Mouse (Mus musculus): ENCODE data around the gene Gprc5b. TPM values are rescaled to one million over a fixed set of nuclear protein-coding genes. Genes with fewer than 3 reads are reported as not detected.

The Gprc5b gene
- polyA plus RNA-seq, 1 experiment from 2014 or later: 9.5 TPM

DNA sequence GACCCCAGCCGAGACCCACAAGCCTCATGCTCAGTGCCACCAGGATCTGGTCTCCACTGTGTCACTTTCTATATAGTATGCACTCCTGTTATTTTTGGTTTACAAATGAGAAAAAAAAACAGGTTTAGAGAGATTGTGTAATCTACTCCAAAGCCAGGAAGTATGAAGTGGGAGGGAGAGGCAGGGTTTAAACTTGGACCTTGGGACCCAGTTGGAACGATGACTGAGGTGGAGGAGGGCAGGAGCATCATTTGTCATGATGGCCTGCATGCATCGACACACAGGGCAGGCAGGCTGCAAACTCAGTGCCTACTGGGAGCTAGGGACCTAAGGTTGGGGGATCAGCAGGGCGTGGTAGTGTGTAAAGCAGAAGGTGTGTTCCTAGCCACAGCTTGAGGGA lies 12.4 kb downstream of the Gprc5b start:
- Histone ChIP-seq H3K4me3 (ENCODE audit: low read depth, low read length) (no peak overlapping the region), H3K27ac (replicated peaks; ENCODE audit: low read depth, low read length) (no peak overlapping the region), H3K9ac (ENCODE audit: low read length) (no peak overlapping the region), H3K27me3 (ENCODE audit: control insufficient read depth, insufficient read depth, low read length) (no peaks in the 10 kb centered on the region), H3K4me1 (ENCODE audit: control insufficient read depth, insufficient read depth, low read length) (no peaks in the 10 kb centered on the region), H3K4me2 (ENCODE audit: low read depth, severe bottlenecking) (no peak overlapping the region), H3K9me3 (ENCODE audit: control insufficient read depth, low read length) (no peaks in the 10 kb centered on the region), H3K36me3 (ENCODE audit: control insufficient read depth, insufficient read depth, low read length) (peaks cover 2% of the 10 kb centered on the region; the same call in 1 of the 2 replicates)
- DNase-seq (ENCODE audit: low spot score) (no peak), ATAC-seq (ENCODE audit: insufficient number of reproducible peaks, low FRiP score, low TSS enrichment, low read depth) (no peak)
- WGBS: 83% methylated on average over 4 of the region's 4 CpGs

- 96% methylated on average over 5 of the region's 5 CpGs for WGBS
- no peak for DNase-seq (ENCODE audit: low spot score)
- no peaks in the 10 kb centered on the region for H3K27me3 ChIP-seq (ENCODE audit: control insufficient read depth, insufficient read depth, low read length)
- H3K27ac ChIP-seq (replicated peaks; ENCODE audit: low read depth, low read length): no peak overlapping the region
- no peaks in the 10 kb centered on the region for H3K4me1 ChIP-seq (ENCODE audit: control insufficient read depth, insufficient read depth, low read length)
- H3K36me3 ChIP-seq (ENCODE audit: control insufficient read depth, insufficient read depth, low read length): peaks cover 2% of the 10 kb centered on the region; the same call in 1 of the 2 replicates
- H3K4me3 ChIP-seq (ENCODE audit: low read depth, low read length): no peak overlapping the region
- H3K4me2 ChIP-seq (ENCODE audit: low read depth, severe bottlenecking): no peak overlapping the region
- no peak for ATAC-seq (ENCODE audit: insufficient number of reproducible peaks, low FRiP score, low TSS enrichment, low read depth)
- no peak overlapping the region for H3K9ac ChIP-seq (ENCODE audit: low read length)
- H3K9me3 ChIP-seq (ENCODE audit: control insufficient read depth, low read length): no peaks in the 10 kb centered on the region
These were observed 13.2 kb downstream of the Gprc5b start for GRCm38 (mm10) chr7:118981831-118982230.

DNA sequence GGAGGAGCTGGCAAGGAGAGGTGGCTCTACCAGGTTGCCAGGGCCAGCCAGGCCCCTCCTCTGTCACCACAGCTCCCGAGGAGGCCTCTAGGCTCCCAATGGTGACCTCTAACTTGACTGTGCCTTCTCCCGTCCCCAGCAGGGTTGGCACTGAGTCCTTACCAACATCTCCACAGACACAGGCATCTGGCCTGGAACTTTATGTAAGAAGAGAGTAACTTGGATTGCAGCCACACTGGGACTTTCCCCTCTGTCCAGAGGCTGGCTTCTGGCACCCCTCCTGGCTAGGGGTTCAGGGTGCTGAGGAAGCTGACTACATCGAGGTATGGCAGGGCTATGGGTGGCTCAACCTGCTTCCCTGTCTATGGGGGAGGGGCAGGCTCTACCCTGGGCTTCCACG lies 13.7 kb downstream of the Gprc5b start:
- Histone ChIP-seq H3K27me3 (ENCODE audit: control insufficient read depth, insufficient read depth, low read length) (no peaks in the 10 kb centered on the region), H3K4me3 (ENCODE audit: low read depth, low read length) (no peak overlapping the region), H3K4me2 (ENCODE audit: low read depth, severe bottlenecking) (no peak overlapping the region), H3K9me3 (ENCODE audit: control insufficient read depth, low read length) (no peaks in the 10 kb centered on the region), H3K27ac (replicated peaks; ENCODE audit: low read depth, low read length) (no peak overlapping the region), H3K4me1 (ENCODE audit: control insufficient read depth, insufficient read depth, low read length) (no peaks in the 10 kb centered on the region), H3K9ac (ENCODE audit: low read length) (no peak overlapping the region), H3K36me3 (ENCODE audit: control insufficient read depth, insufficient read depth, low read length) (peaks cover 2% of the 10 kb centered on the region; the same call in 1 of the 2 replicates)
- WGBS: 77% methylated on average over 4 of the region's 4 CpGs
- ATAC-seq (ENCODE audit: insufficient number of reproducible peaks, low FRiP score, low TSS enrichment, low read depth) (no peak), DNase-seq (ENCODE audit: low spot score) (no peak)

- ATAC-seq (ENCODE audit: insufficient number of reproducible peaks, low FRiP score, low TSS enrichment, low read depth) (no peak), DNase-seq (ENCODE audit: low spot score) (no peak)
- H3K27me3 ChIP-seq (ENCODE audit: control insufficient read depth, insufficient read depth, low read length): no peaks in the 10 kb centered on the region
- no peak overlapping the region for H3K4me3 ChIP-seq (ENCODE audit: low read depth, low read length)
- H3K27ac ChIP-seq (replicated peaks; ENCODE audit: low read depth, low read length): no peak overlapping the region
- H3K9me3 ChIP-seq (ENCODE audit: control insufficient read depth, low read length): no peaks in the 10 kb centered on the region
- no peak overlapping the region for H3K4me2 ChIP-seq (ENCODE audit: low read depth, severe bottlenecking)
- H3K4me1 ChIP-seq (ENCODE audit: control insufficient read depth, insufficient read depth, low read length): no peaks in the 10 kb centered on the region
- peaks cover 2% of the 10 kb centered on the region; the same call in 1 of the 2 replicates for H3K36me3 ChIP-seq (ENCODE audit: control insufficient read depth, insufficient read depth, low read length)
- no peak overlapping the region for H3K9ac ChIP-seq (ENCODE audit: low read length)
- WGBS: 87% methylated on average over 9 of the region's 9 CpGs
These were observed 15.3 kb downstream of the Gprc5b start for GRCm38 (mm10) chr7:118979708-118980107.

DNA sequence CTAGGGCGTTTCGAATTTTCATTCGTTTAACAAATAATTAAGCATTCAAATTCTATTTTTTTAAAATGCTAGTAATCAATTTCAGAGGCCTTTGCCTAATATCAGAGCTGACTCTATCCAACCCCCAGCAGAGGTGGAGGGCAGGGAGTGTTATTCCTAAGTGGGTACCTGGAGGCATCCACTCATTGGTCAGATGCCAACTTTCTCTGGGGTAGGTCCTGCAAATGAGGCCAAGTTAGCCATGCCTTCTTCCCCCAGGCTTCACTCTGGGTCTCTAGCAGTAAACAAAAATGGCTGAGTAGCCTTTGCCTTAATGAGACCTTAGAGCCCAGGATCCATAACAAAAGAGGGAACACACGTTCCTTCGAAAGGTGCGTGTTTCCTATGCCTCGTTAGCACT lies 15.9 kb downstream of the Gprc5b start:
- Histone ChIP-seq H3K4me2 (ENCODE audit: low read depth, severe bottlenecking) (no peak overlapping the region), H3K36me3 (ENCODE audit: control insufficient read depth, insufficient read depth, low read length) (peaks cover 2% of the 10 kb centered on the region; the same call in 1 of the 2 replicates), H3K9ac (ENCODE audit: low read length) (no peak overlapping the region), H3K27me3 (ENCODE audit: control insufficient read depth, insufficient read depth, low read length) (no peaks in the 10 kb centered on the region), H3K4me3 (ENCODE audit: low read depth, low read length) (no peak overlapping the region), H3K9me3 (ENCODE audit: control insufficient read depth, low read length) (no peaks in the 10 kb centered on the region), H3K27ac (replicated peaks; ENCODE audit: low read depth, low read length) (no peak overlapping the region), H3K4me1 (ENCODE audit: control insufficient read depth, insufficient read depth, low read length) (no peaks in the 10 kb centered on the region)
- DNase-seq (ENCODE audit: low spot score): no peak
- 83% methylated on average over 7 of the region's 7 CpGs for WGBS
- no peak for ATAC-seq (ENCODE audit: insufficient number of reproducible peaks, low FRiP score, low TSS enrichment, low read depth)

GRCm38 (mm10) chr7:118977167-118977543 lies 17.9 kb downstream of the Gprc5b start:
- Histone ChIP-seq H3K4me2 (ENCODE audit: low read depth, severe bottlenecking) (no peak overlapping the region), H3K4me1 (ENCODE audit: control insufficient read depth, insufficient read depth, low read length) (no peaks in the 10 kb centered on the region), H3K27ac (replicated peaks; ENCODE audit: low read depth, low read length) (no peak overlapping the region), H3K27me3 (ENCODE audit: control insufficient read depth, insufficient read depth, low read length) (no peaks in the 10 kb centered on the region), H3K4me3 (ENCODE audit: low read depth, low read length) (no peak overlapping the region), H3K9ac (ENCODE audit: low read length) (no peak overlapping the region), H3K9me3 (ENCODE audit: control insufficient read depth, low read length) (no peaks in the 10 kb centered on the region), H3K36me3 (ENCODE audit: control insufficient read depth, insufficient read depth, low read length) (no peaks in the 10 kb centered on the region)
- DNase-seq (ENCODE audit: low spot score) (no peak), ATAC-seq (ENCODE audit: insufficient number of reproducible peaks, low FRiP score, low TSS enrichment, low read depth) (no peak)
- 86% methylated on average over 10 of the region's 10 CpGs for WGBS

- Histone ChIP-seq H3K27me3 (ENCODE audit: control insufficient read depth, insufficient read depth, low read length) (no peaks in the 10 kb centered on the region), H3K4me3 (ENCODE audit: low read depth, low read length) (no peak overlapping the region), H3K4me2 (ENCODE audit: low read depth, severe bottlenecking) (no peak overlapping the region), H3K9ac (ENCODE audit: low read length) (no peak overlapping the region), H3K36me3 (ENCODE audit: control insufficient read depth, insufficient read depth, low read length) (no peaks in the 10 kb centered on the region), H3K27ac (replicated peaks; ENCODE audit: low read depth, low read length) (no peak overlapping the region), H3K4me1 (ENCODE audit: control insufficient read depth, insufficient read depth, low read length) (no peaks in the 10 kb centered on the region), H3K9me3 (ENCODE audit: control insufficient read depth, low read length) (no peaks in the 10 kb centered on the region)
- 49% methylated on average over 14 of the region's 14 CpGs for WGBS
- peak; percentile 28; the same call in 1 of the 2 replicates for ATAC-seq (ENCODE audit: insufficient number of reproducible peaks, low FRiP score, low TSS enrichment, low read depth)
- DNase-seq (ENCODE audit: low spot score): no peak
These were observed 18.4 kb downstream of the Gprc5b start for GRCm38 (mm10) chr7:118976414-118977166.

DNA sequence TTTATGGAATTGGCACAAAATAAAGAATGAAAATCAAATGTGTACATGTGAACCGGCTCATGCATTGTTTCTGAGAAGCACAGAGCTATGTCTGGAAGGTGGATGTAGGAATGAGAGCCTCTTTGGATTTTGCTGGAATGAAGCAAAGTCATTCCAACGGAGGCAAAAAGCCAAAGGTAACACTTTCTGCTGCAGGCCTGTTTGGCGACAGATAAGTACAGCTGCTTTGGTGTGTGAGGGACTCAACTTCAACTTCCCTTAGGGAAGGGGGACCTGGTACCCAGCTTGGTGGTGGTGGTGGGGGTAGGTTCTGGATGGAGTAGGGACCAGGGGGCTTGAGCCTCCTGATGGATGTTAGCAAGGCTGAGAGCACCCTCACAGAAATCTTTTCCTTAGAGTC lies 19.2 kb downstream of the Gprc5b start:
- Histone ChIP-seq H3K4me1 (ENCODE audit: control insufficient read depth, insufficient read depth, low read length) (no peaks in the 10 kb centered on the region), H3K4me2 (ENCODE audit: low read depth, severe bottlenecking) (no peak overlapping the region), H3K27me3 (ENCODE audit: control insufficient read depth, insufficient read depth, low read length) (no peaks in the 10 kb centered on the region), H3K9ac (ENCODE audit: low read length) (no peak overlapping the region), H3K4me3 (ENCODE audit: low read depth, low read length) (no peak overlapping the region), H3K36me3 (ENCODE audit: control insufficient read depth, insufficient read depth, low read length) (no peaks in the 10 kb centered on the region), H3K27ac (replicated peaks; ENCODE audit: low read depth, low read length) (no peak overlapping the region), H3K9me3 (ENCODE audit: control insufficient read depth, low read length) (no peaks in the 10 kb centered on the region)
- WGBS: 82% methylated on average over 3 of the region's 3 CpGs
- DNase-seq (ENCODE audit: low spot score) (no peak), ATAC-seq (ENCODE audit: insufficient number of reproducible peaks, low FRiP score, low TSS enrichment, low read depth) (no peak)

DNA sequence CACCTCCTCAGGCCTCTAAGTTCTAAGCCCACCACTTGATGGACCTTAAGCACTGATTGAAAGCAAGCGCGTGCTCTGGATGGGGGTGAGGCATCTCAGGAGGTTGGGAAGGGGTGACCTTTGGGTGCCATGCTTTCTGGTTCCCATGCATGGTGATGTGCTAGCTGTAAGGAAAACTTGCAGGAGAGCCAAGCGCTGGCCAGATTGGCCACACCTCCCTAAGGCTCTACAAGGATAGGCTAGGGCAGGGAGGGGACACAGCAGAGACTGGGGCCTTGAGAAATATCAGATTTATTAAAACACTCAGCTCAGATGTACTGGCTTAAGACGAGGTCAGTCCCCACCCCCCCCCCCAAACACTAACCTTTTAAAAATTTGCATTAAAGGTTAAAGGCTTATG lies 21.6 kb downstream of the Gprc5b start:
- ATAC-seq (ENCODE audit: insufficient number of reproducible peaks, low FRiP score, low TSS enrichment, low read depth): no peak

More for the DNA sequence above, 21.6 kb downstream of the Gprc5b start:
- Histone ChIP-seq H3K4me1 (ENCODE audit: control insufficient read depth, insufficient read depth, low read length) (no peaks in the 10 kb centered on the region), H3K9me3 (ENCODE audit: control insufficient read depth, low read length) (no peaks in the 10 kb centered on the region), H3K27me3 (ENCODE audit: control insufficient read depth, insufficient read depth, low read length) (no peaks in the 10 kb centered on the region), H3K27ac (replicated peaks; ENCODE audit: low read depth, low read length) (no peak overlapping the region), H3K4me2 (ENCODE audit: low read depth, severe bottlenecking) (no peak overlapping the region), H3K36me3 (ENCODE audit: control insufficient read depth, insufficient read depth, low read length) (no peaks in the 10 kb centered on the region), H3K4me3 (ENCODE audit: low read depth, low read length) (no peak overlapping the region), H3K9ac (ENCODE audit: low read length) (no peak overlapping the region)
- WGBS: 89% methylated on average over 4 of the region's 4 CpGs
- no peak for DNase-seq (ENCODE audit: low spot score)
